Mouse (Mus musculus) layer of hippocampus, adult 11-12 months (tissue): ENCODE data around the gene Ppp1r14d.

ENCODE experiments used
- DNase-seq: peaks from one replicate; pipeline ENCODE4 v3.0.0; 2022; ENCODE audit warnings: low spot score

Gene Ppp1r14d

GRCm38 (mm10) chr2:119172446-119172845 lies 57.3 kb downstream of the Ppp1r14d start:
- no peak for DNase-seq

- DNase-seq = no peak
These were observed 58.1 kb downstream of the Ppp1r14d start for GRCm38 (mm10) chr2:119171574-119171973.

DNA sequence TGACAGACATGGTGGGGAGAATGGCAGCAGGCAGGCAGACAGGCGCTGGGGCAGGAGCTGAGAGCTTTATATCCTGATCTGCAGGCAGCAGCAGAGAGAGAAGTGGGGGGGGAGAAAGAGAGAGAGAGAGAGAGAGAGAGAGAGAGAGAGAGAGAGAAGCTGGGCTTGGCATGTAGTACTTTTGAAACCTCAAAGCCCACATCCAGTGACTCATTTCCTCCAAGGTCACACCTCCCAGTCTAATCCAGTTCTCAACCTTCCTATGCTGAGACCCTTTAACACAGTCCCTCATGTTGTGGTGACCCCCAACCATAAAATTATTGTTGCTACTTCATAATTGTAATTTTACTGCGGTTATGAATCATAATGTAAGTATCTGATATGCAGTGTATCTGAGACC lies 59.4 kb downstream of the Ppp1r14d start:
- no peak for DNase-seq
